Mouse (Mus musculus): ENCODE measurements around the gene Car10. TPM values are rescaled to one million over a fixed set of nuclear protein-coding genes. Genes with fewer than 3 reads are reported as not detected.
"Not testable (repeated sequence)": the region's sequence is repeated elsewhere in the genome, so short reads cannot be mapped to it uniquely, and the experiment has no call there.

Gene Car10
- polyA plus RNA-seq, 1 experiment from 2014 or later, result 60.5 TPM

DNA sequence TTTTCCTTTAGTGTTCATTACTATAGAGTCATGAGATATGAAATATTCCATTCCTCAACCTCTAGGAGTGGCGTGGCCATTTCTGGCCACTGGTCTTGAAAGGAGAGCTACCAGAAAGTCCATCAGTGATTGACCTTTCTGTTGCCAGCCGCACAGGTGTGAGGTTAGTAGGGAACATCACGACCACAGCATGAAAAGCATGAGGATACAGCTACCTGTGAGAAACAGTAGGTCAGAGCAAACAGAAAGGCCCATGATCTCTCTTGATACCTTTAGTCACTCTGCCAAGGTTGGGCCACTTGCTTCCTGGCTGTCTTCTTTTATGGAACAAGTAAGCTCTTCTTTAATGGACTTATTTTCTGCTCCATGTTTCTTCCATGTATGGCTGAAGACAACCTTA, 246.1 kb downstream of the Car10 start:
- Histone ChIP-seq H3K27ac (ENCODE audit: low read depth, low read length) (no peak overlapping the region), H3K9ac (ENCODE audit: low read depth, low read length) (no peak overlapping the region), H3K4me3 (ENCODE audit: low read length) (no peak overlapping the region), H3K36me3 (ENCODE audit: control insufficient read depth, insufficient read depth, low read length) (no peaks in the 10 kb centered on the region), H3K27me3 (replicated peaks; ENCODE audit: control insufficient read depth, insufficient read depth, low read length) (no peaks in the 10 kb centered on the region), H3K4me2 (ENCODE audit: low read length) (no peak overlapping the region), H3K4me1 (ENCODE audit: control insufficient read depth, insufficient read depth, low read depth, low read length) (no peaks in the 10 kb centered on the region), H3K9me3 (ENCODE audit: control insufficient read depth, low read length) (no peaks in the 10 kb centered on the region)
- 89% methylated on average over 3 of the region's 3 CpGs for WGBS
- no peak for ATAC-seq

DNA sequence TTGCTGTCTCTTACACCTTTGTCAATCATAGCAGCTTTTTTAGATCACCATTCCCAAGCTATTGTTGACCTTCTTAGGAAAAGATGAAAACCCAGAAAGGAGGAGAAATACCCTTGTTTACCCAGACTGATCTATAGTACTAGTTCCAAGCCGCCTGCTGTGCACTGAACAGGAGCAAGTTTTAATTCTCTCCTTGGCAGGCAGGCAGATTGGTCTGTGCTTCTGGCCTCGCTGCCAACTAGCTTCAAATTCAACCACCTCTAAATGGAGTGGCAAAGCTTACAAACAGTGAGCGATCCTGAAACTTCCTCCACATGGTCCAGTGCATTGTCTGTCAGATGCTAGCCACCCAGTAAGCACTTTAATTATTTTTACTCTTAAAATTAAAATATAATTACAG, 247.0 kb downstream of the Car10 start:
- no peaks in the 10 kb centered on the region for H3K4me1 ChIP-seq (ENCODE audit: control insufficient read depth, insufficient read depth, low read depth, low read length)
- no peak overlapping the region for H3K4me2 ChIP-seq (ENCODE audit: low read length)
- no peaks in the 10 kb centered on the region for H3K36me3 ChIP-seq (ENCODE audit: control insufficient read depth, insufficient read depth, low read length)
- ATAC-seq, result no peak
- no peak overlapping the region for H3K27ac ChIP-seq (ENCODE audit: low read depth, low read length)
- H3K4me3 ChIP-seq (ENCODE audit: low read length), result no peak overlapping the region
- H3K9me3 ChIP-seq (ENCODE audit: control insufficient read depth, low read length), result no peaks in the 10 kb centered on the region
- WGBS, result 54% methylated on average over 3 of the region's 3 CpGs
- H3K27me3 ChIP-seq (replicated peaks; ENCODE audit: control insufficient read depth, insufficient read depth, low read length), result no peaks in the 10 kb centered on the region
- no peak overlapping the region for H3K9ac ChIP-seq (ENCODE audit: low read depth, low read length)

DNA sequence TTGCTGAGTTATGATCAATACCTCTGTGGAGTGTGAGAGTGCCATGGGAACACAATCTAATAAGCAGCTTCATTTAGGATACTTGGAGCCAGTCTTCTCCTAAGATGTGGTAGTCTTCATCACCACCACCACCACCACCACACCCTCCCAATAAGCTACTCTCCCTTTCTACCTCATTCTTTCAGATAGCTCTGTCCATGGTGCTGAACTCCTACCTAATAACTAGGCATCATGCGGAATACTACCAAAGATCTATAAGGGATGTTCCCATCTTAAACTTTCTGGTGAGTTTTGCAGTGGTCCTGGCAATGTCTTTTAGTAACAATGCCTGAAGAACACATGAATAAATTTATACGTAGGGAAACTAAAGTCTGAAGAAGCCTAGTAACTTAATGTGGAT, 263.7 kb downstream of the Car10 start:
- 73% methylated on average over 2 of the region's 2 CpGs for WGBS
- Histone ChIP-seq H3K9me3 (ENCODE audit: control insufficient read depth, low read length) (no peaks in the 10 kb centered on the region), H3K9ac (ENCODE audit: low read depth, low read length) (no peak overlapping the region)

DNA sequence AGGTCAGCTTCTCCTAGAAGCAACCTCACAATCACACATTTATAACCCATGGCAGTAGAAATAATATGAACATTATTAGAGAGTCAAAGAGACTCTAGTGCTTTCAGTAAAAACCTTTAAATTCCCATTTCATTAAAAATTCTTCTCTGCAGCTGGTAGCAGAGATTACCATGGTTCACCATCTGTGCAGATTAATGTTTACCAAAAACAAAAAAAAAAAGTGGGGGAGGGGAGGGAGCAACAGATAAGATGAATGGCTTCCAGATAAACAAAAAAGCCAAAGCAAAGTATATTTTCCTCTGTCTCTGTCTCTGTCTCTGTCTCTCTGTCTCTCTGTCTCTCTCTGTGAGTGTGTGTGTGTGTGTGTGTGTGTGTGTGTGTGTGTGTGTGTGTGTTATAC, 266.3 kb downstream of the Car10 start:
- Histone ChIP-seq H3K27me3 (replicated peaks; ENCODE audit: control insufficient read depth, insufficient read depth, low read length) (no peaks in the 10 kb centered on the region), H3K27ac (ENCODE audit: low read depth, low read length) (no peak overlapping the region), H3K4me2 (ENCODE audit: low read length) (no peak overlapping the region), H3K4me1 (ENCODE audit: control insufficient read depth, insufficient read depth, low read depth, low read length) (no peaks in the 10 kb centered on the region), H3K4me3 (ENCODE audit: low read length) (no peak overlapping the region), H3K9me3 (ENCODE audit: control insufficient read depth, low read length) (no peaks in the 10 kb centered on the region), H3K9ac (ENCODE audit: low read depth, low read length) (no peak overlapping the region), H3K36me3 (ENCODE audit: control insufficient read depth, insufficient read depth, low read length) (no peaks in the 10 kb centered on the region)
- ATAC-seq, result no peak

More for the DNA sequence above, 263.7 kb downstream of the Car10 start:
- Histone ChIP-seq H3K4me3 (ENCODE audit: low read length) (no peak overlapping the region), H3K27me3 (replicated peaks; ENCODE audit: control insufficient read depth, insufficient read depth, low read length) (no peaks in the 10 kb centered on the region), H3K4me2 (ENCODE audit: low read length) (no peak overlapping the region), H3K4me1 (ENCODE audit: control insufficient read depth, insufficient read depth, low read depth, low read length) (no peaks in the 10 kb centered on the region), H3K36me3 (ENCODE audit: control insufficient read depth, insufficient read depth, low read length) (no peaks in the 10 kb centered on the region), H3K27ac (ENCODE audit: low read depth, low read length) (no peak overlapping the region)
- ATAC-seq, result no peak

DNA sequence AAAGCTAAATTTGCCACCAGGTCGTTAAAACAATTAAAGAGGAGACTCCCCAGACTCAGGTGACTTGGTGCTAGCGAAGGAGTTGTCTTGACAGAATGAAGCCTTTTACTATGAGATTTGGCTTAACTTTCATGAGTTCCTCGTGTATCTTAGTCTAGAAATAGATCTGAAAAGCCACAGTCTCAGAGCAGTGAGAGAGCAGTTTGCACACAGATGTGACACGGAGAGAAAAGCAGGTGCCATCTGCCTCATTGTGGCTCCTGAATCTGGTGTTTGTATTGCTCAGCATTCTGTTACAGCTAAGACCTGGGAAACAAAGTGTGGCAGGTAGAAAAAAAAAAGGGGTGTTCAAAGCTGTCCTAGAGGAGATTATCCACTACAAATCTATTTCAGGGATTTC, 269.4 kb downstream of the Car10 start:
- no peaks in the 10 kb centered on the region for H3K27me3 ChIP-seq (replicated peaks; ENCODE audit: control insufficient read depth, insufficient read depth, low read length)
- H3K27ac ChIP-seq (ENCODE audit: low read depth, low read length), result no peak overlapping the region
- H3K4me1 ChIP-seq (ENCODE audit: control insufficient read depth, insufficient read depth, low read depth, low read length), result no peaks in the 10 kb centered on the region
- no peak overlapping the region for H3K4me3 ChIP-seq (ENCODE audit: low read length)
- WGBS, result 41% methylated on average over 4 of the region's 4 CpGs
- ATAC-seq, result no peak
- no peaks in the 10 kb centered on the region for H3K36me3 ChIP-seq (ENCODE audit: control insufficient read depth, insufficient read depth, low read length)
- no peak overlapping the region for H3K9ac ChIP-seq (ENCODE audit: low read depth, low read length)
- H3K9me3 ChIP-seq (ENCODE audit: control insufficient read depth, low read length), result no peaks in the 10 kb centered on the region
- no peak overlapping the region for H3K4me2 ChIP-seq (ENCODE audit: low read length)

DNA sequence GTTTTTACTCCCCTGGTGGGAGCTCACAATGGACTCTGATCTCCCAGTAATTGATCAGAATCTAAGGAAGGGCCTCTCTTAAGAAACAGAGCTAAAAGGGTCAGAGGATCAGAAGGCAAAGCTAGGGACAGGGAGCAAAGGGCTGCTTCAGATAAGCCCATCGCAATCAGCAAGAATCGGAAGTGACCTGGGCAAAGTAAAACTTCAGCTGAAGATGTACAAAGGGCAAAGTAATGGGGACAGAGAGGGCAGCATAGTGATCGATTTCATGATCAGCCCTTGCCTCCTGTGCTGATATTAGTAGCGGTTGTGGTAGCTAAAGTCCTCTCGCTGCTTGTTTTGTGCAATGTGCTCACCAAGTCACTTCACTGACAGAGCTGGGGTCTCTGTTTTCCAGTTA, 269.9 kb downstream of the Car10 start:
- Histone ChIP-seq H3K36me3 (ENCODE audit: control insufficient read depth, insufficient read depth, low read length) (no peaks in the 10 kb centered on the region), H3K4me2 (ENCODE audit: low read length) (no peak overlapping the region), H3K27ac (ENCODE audit: low read depth, low read length) (no peak overlapping the region), H3K9me3 (ENCODE audit: control insufficient read depth, low read length) (no peaks in the 10 kb centered on the region), H3K9ac (ENCODE audit: low read depth, low read length) (no peak overlapping the region), H3K4me1 (ENCODE audit: control insufficient read depth, insufficient read depth, low read depth, low read length) (no peaks in the 10 kb centered on the region), H3K27me3 (replicated peaks; ENCODE audit: control insufficient read depth, insufficient read depth, low read length) (no peaks in the 10 kb centered on the region), H3K4me3 (ENCODE audit: low read length) (no peak overlapping the region)
- ATAC-seq, result no peak
- 61% methylated on average over 5 of the region's 5 CpGs for WGBS

DNA sequence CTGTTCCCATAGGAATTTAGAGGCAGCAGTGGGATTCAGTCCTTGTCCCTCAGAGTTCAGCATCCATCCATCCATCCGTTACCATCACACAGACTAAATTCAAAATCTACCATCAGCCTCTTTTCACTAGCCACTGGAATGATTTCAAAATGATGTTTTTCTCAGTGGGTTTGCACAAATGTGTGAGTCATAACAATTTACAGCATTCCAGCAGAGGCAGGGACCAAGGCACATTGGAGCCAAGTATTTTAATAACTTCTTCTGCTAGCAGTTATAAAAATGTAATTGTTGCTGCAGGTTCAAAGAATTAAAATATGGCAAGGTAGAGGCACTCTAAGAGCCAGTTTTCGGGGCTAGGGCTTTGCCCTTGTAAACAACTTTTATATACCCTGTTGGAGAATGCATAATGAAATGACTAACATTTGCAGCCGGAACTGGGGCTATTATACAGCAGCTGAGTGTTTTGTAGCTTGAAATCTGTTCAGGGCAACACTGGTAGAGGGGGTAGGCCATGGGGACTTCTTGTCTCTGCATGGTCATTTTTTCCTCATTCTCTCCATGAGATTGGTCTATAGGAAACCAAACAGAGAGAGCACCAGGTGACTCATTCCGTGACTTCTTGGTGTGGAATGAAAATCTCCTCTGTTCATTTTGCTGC, 276.0 kb downstream of the Car10 start:
- H3K4me1 ChIP-seq (ENCODE audit: control insufficient read depth, insufficient read depth, low read depth, low read length), result no peaks in the 10 kb centered on the region
- H3K9me3 ChIP-seq (ENCODE audit: control insufficient read depth, low read length), result no peaks in the 10 kb centered on the region
- H3K4me2 ChIP-seq (ENCODE audit: low read length), result no peak overlapping the region
- H3K27me3 ChIP-seq (replicated peaks; ENCODE audit: control insufficient read depth, insufficient read depth, low read length), result no peaks in the 10 kb centered on the region
- H3K27ac ChIP-seq (ENCODE audit: low read depth, low read length), result no peak overlapping the region
- H3K36me3 ChIP-seq (ENCODE audit: control insufficient read depth, insufficient read depth, low read length), result no peaks in the 10 kb centered on the region
- H3K4me3 ChIP-seq (ENCODE audit: low read length), result no peak overlapping the region
- no peak overlapping the region for H3K9ac ChIP-seq (ENCODE audit: low read depth, low read length)
- WGBS, result 84% methylated on average over 4 of the region's 4 CpGs
- ATAC-seq, result no peak

DNA sequence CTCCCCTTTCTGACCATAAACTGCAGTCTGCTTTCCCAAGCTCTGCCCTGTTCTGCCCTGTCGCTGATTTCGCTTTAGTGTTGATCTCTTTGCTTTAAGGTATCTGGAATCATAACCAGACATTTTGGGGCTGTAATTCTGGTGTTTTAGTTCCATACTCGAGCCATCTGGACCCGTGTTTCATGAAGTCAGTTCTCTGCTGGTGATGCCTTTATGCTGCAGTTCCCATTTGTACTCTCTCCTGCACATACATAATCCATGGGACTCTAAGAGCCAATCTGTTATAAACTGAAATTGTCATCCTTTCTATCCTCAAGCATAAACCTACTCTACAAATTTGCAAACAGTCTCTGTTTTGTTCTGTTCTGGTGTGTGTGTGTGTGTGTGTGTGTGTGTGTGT, 293.3 kb downstream of the Car10 start:
- no peak overlapping the region for H3K4me2 ChIP-seq (ENCODE audit: low read length)
- no peaks in the 10 kb centered on the region for H3K9me3 ChIP-seq (ENCODE audit: control insufficient read depth, low read length)
- no peaks in the 10 kb centered on the region for H3K36me3 ChIP-seq (ENCODE audit: control insufficient read depth, insufficient read depth, low read length)
- 89% methylated on average over 4 of the region's 4 CpGs for WGBS
- no peak overlapping the region for H3K4me3 ChIP-seq (ENCODE audit: low read length)
- H3K4me1 ChIP-seq (ENCODE audit: control insufficient read depth, insufficient read depth, low read depth, low read length), result no peaks in the 10 kb centered on the region
- ATAC-seq, result no peak
- no peak overlapping the region for H3K9ac ChIP-seq (ENCODE audit: low read depth, low read length)
- no peak overlapping the region for H3K27ac ChIP-seq (ENCODE audit: low read depth, low read length)
- no peaks in the 10 kb centered on the region for H3K27me3 ChIP-seq (replicated peaks; ENCODE audit: control insufficient read depth, insufficient read depth, low read length)

DNA sequence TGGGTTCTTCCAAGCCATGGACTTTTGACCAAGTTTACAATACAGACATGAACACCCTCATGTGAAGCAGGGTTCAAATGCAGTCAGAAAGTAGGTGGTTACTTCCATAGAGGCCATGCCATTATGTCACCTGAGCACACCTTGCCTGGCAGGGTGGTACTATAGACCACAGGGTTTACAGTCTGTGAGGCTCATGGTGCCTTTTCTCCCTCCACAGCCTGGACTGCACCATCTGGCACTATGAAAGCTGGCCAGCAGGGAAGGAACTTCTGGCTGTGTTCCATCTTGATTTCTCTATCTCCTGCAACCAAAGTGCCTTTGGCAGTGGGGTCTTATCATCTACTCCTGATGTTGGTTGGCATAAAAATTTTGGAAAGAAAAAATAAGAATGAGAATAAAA, 295.5 kb downstream of the Car10 start:
- H3K4me2 ChIP-seq (ENCODE audit: low read length); H3K27me3 ChIP-seq (replicated peaks; ENCODE audit: control insufficient read depth, insufficient read depth, low read length); H3K36me3 ChIP-seq (ENCODE audit: control insufficient read depth, insufficient read depth, low read length); ATAC-seq; H3K4me3 ChIP-seq (ENCODE audit: low read length); H3K9ac ChIP-seq (ENCODE audit: low read depth, low read length); H3K4me1 ChIP-seq (ENCODE audit: control insufficient read depth, insufficient read depth, low read depth, low read length); H3K27ac ChIP-seq (ENCODE audit: low read depth, low read length); H3K9me3 ChIP-seq (ENCODE audit: control insufficient read depth, low read length): not testable (repeated sequence)

DNA sequence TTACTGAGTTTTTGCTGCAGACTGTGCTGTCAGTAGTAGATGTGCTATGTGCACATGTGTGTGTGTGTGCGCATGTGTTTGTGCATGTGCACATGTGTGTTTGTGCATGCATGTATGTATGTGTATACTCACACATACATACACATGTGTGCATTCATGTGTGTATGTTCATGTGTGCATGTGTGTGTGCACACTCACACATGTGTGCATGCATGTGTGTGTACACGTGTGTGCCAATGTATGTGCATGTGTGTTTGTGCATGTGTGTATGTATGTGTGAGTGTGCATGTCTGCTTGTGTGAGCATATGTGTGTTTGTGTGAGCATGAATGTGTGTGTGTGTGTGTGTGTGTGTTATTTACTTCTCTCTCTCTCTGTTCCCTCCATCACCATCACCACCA, 298.5 kb downstream of the Car10 start:
- Histone ChIP-seq H3K9ac (ENCODE audit: low read depth, low read length) (no peak overlapping the region), H3K4me1 (ENCODE audit: control insufficient read depth, insufficient read depth, low read depth, low read length) (no peaks in the 10 kb centered on the region), H3K27ac (ENCODE audit: low read depth, low read length) (no peak overlapping the region), H3K27me3 (replicated peaks; ENCODE audit: control insufficient read depth, insufficient read depth, low read length) (no peaks in the 10 kb centered on the region), H3K36me3 (ENCODE audit: control insufficient read depth, insufficient read depth, low read length) (no peaks in the 10 kb centered on the region), H3K4me2 (ENCODE audit: low read length) (no peak overlapping the region), H3K9me3 (ENCODE audit: control insufficient read depth, low read length) (no peaks in the 10 kb centered on the region), H3K4me3 (ENCODE audit: low read length) (no peak overlapping the region)
- ATAC-seq, result no peak
- WGBS, result 99% methylated on average over 2 of the region's 2 CpGs

All from hindbrain, embryonic 16.5 days (tissue).